Mouse (Mus musculus) liver, postnatal 0 days (tissue): ENCODE measurements around the gene Pias4. TPM values are rescaled to one million over a fixed set of nuclear protein-coding genes. Genes with fewer than 3 reads are reported as not detected.

ENCODE experiments used
- ATAC-seq: fragments of 200-750 bp; cut with Nextera tagmentation; 2 replicates; pipeline ENCODE4 v1.8.0; 2017; ENCODE audit warnings: mild to moderate bottlenecking, moderate library complexity
- DNase-seq: peaks from one replicate; pipeline ENCODE4 v3.0.0-alpha.2; 2016
- H3K27ac ChIP-seq: fragments of 300-500 bp; sonication (generic); 2 replicates; pipeline ENCODE4 v1.5.1; 2014; ENCODE audit warnings: antibody characterized with exemption, moderate library complexity, mild to moderate bottlenecking, low read depth
- H3K27me3 ChIP-seq: fragments of 300-500 bp; sonication (generic); 2 replicates; pipeline ENCODE4 v1.6.1; 2014; ENCODE audit warnings: low read length, control low read depth, mixed read lengths; ENCODE audit not compliant: insufficient read depth
- H3K36me3 ChIP-seq: fragments of 300-500 bp; sonication (generic); replicated peaks from 2 replicates; pipeline ENCODE4 v1.6.1; 2014; ENCODE audit warnings: mild to moderate bottlenecking, control low read depth, low read length, moderate library complexity, mixed read lengths; ENCODE audit not compliant: insufficient read depth
- H3K4me1 ChIP-seq: fragments of 300-500 bp; sonication (generic); 2 replicates; pipeline ENCODE4 v1.6.1; 2014; ENCODE audit warnings: antibody characterized with exemption, mild to moderate bottlenecking, control low read depth; ENCODE audit not compliant: insufficient read depth
- H3K4me2 ChIP-seq: fragments of 300-500 bp; sonication (generic); 2 replicates; pipeline ENCODE4 v1.6.1; 2014; ENCODE audit warnings: low read depth, mild to moderate bottlenecking, low read length, moderate library complexity, mixed read lengths
- H3K4me3 ChIP-seq: fragments of 300-500 bp; sonication (generic); 2 replicates; pipeline ENCODE4 v1.5.1; 2014; ENCODE audit warnings: low read depth, low read length
- H3K9ac ChIP-seq: fragments of 300-500 bp; sonication (generic); replicated peaks from 2 replicates; pipeline ENCODE4 v1.6.1; 2014; ENCODE audit warnings: mild to moderate bottlenecking, moderate library complexity
- H3K9me3 ChIP-seq: fragments of 300-500 bp; sonication (generic); 2 replicates; pipeline ENCODE4 v1.6.1; 2016; ENCODE audit warnings: mild to moderate bottlenecking, control low read depth, low read length, mixed read lengths
- CTCF ChIP-seq: sonication (generic); IDR thresholded peaks from 2 replicates; pipeline ENCODE4 v1.5.1; 2016; ENCODE audit warnings: antibody characterized with exemption, low read depth
- EP300 ChIP-seq: IDR thresholded peaks from 2 replicates; pipeline ENCODE4 v1.6.1; 2016; ENCODE audit warnings: antibody characterized with exemption, low read depth, mild to moderate bottlenecking
- WGBS: fragments of 180-500 bp; shearing (Covaris S2); extraction: QIAGEN DNeasy Blood & Tissue Kit; methylation state at CpG from one replicate; pipeline ENCODE4 v1.1.7; 2014; ENCODE audit not compliant: insufficient replicate concordance; 5-methylcytosine and 5-hydroxymethylcytosine counted together
- polyA plus RNA-seq: library from polyadenylated mRNA; unstranded; fragments of >200 nt; fragmentation: Nextera tagmentation; extraction: Ambion mirVana; gene quantifications from 2 replicates; pipeline ENCODE4 v1.2.1, GENCODE M21; 2015

Pias4 gene
- polyA plus RNA-seq, 1 experiment from 2014 or later = 14.6 TPM

- H3K27ac ChIP-seq = peak overlapping the region; percentile 88
- peaks cover 16% of the 10 kb centered on the region for H3K4me1 ChIP-seq
- peak overlapping the region; percentile 91 for H3K4me2 ChIP-seq
- peak overlapping the region; percentile 83 for H3K4me3 ChIP-seq
- H3K36me3 ChIP-seq = peaks cover 11% of the 10 kb centered on the region; the same call in 1 of the 2 replicates
- peak; percentile 59 for ATAC-seq
- TF ChIP-seq EP300 (no peak), CTCF (no peak)
- no peaks in the 10 kb centered on the region for H3K9me3 ChIP-seq
- no peaks in the 10 kb centered on the region for H3K27me3 ChIP-seq
- DNase-seq = peak; percentile 61
- WGBS = 6% methylated on average over 5 of the region's 5 CpGs
- peak overlapping the region; percentile 41 for H3K9ac ChIP-seq
These were observed 336 bp upstream of the Pias4 start for GRCm38 (mm10) chr10:81168087-81168431.

GRCm38 (mm10) chr10:81165118-81165517 lies 2.6 kb downstream of the Pias4 start:
- WGBS = 80% methylated on average over 8 of the region's 8 CpGs
- H3K27me3 ChIP-seq = no peaks in the 10 kb centered on the region
- DNase-seq (no peak), ATAC-seq (no peak)
- no peak overlapping the region; the same call in 1 of the 2 replicates for H3K9ac ChIP-seq
- no peak for TF ChIP-seq CTCF
- no peak for TF ChIP-seq EP300
- H3K36me3 ChIP-seq = peaks cover 16% of the 10 kb centered on the region; the same call in 1 of the 2 replicates
- H3K4me1 ChIP-seq = peaks cover 30% of the 10 kb centered on the region
- no peaks in the 10 kb centered on the region for H3K9me3 ChIP-seq
- H3K27ac ChIP-seq = no peak overlapping the region
- no peak overlapping the region for H3K4me3 ChIP-seq
- H3K4me2 ChIP-seq = no peak overlapping the region

GRCm38 (mm10) chr10:81162318-81162652 lies 5.4 kb downstream of the Pias4 start:
- no peak overlapping the region for H3K4me3 ChIP-seq
- H3K4me2 ChIP-seq = 0 out of 2 replicates have a peak overlapping the region, but pooled peaks have one; percentile 18
- peaks cover 28% of the 10 kb centered on the region for H3K36me3 ChIP-seq

DNA sequence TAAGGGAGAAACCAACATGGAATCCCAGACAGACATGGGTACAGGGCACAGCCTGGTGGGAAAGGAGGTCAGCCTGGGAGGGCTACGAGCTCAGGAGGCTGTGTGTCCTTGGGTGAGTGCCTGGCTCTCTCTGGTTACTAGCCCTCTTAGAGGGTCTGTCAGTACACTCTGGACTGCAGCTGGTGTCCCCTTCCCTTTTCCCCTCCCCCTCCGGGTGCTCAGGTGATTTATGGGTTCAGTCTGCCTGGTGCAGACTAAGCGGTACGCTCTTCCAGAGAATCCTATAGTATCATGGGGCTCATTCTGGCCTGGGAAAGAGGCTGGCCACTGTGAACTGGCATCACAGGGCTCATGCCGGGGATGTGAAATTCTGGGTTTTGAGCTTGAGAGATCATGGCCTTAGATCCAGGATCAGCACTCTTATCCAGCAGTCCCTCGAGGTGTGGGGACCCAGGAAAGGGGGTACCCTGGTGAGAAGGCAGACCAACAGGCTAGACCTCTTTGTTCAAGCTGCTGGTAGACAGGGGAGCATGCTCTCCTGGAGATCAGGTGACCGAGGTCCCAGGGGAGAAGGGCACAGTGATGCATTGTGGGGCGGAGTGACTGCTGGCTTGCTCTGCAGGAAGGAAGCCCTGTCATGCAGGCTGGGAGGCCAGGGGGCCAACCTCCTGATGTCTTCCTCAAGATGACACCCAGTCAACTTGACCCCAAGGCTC lies 6.0 kb downstream of the Pias4 start:
- DNase-seq (peak; percentile 69), ATAC-seq (peak; percentile 50)
- H3K9me3 ChIP-seq = no peaks in the 10 kb centered on the region
- H3K4me1 ChIP-seq = peaks cover 19% of the 10 kb centered on the region
- peaks cover 34% of the 10 kb centered on the region for H3K36me3 ChIP-seq
- no peak for TF ChIP-seq EP300
- TF ChIP-seq CTCF = no peak
- H3K27ac ChIP-seq = peak overlapping the region; percentile 11; the same call in 1 of the 2 replicates
- no peak overlapping the region for H3K9ac ChIP-seq
- H3K27me3 ChIP-seq = no peaks in the 10 kb centered on the region
- 70% methylated on average over 8 of the region's 8 CpGs for WGBS
- 0 out of 2 replicates have a peak overlapping the region, but pooled peaks have one; percentile 18 for H3K4me2 ChIP-seq
- no peak overlapping the region for H3K4me3 ChIP-seq

More at GRCm38 (mm10) chr10:81162318-81162652, 5.4 kb downstream of the Pias4 start:
- 0 out of 2 replicates have a peak overlapping the region, but pooled peaks have one; percentile 21 for H3K9ac ChIP-seq
- no peaks in the 10 kb centered on the region for H3K27me3 ChIP-seq
- DNase-seq = no peak
- H3K27ac ChIP-seq = 0 out of 2 replicates have a peak overlapping the region, but pooled peaks have one; percentile 11
- no peaks in the 10 kb centered on the region for H3K9me3 ChIP-seq
- 16% methylated on average over 1 of the region's 2 CpGs for WGBS
- ATAC-seq = peak; percentile 45
- no peak for TF ChIP-seq CTCF
- peaks cover 22% of the 10 kb centered on the region for H3K4me1 ChIP-seq

DNA sequence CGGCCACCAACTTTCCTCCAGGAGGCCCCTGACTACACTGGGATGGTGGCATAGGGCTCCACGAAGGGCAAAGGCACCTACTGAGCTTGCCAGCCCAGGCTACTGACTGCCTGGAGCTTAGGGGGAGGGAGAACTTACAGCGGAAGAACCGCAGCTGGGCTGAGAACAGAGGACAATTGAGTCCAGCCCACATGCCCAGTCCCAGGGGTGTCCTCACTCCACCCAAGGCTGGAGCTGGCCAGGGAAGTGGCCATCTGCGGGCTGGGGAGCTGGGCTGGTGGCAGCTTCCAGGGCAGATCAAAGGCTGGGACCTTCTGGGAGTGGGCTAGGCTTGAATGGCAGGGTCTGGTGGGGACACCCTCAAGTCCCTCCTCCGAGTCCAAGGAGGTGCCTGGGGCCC lies 13.0 kb downstream of the Pias4 start:
- no peaks in the 10 kb centered on the region for H3K27me3 ChIP-seq
- H3K4me1 ChIP-seq = peaks cover 4% of the 10 kb centered on the region
- H3K4me2 ChIP-seq = no peak overlapping the region
- no peak overlapping the region for H3K4me3 ChIP-seq
- DNase-seq = no peak
- 92% methylated on average over 6 of the region's 6 CpGs for WGBS
- H3K9ac ChIP-seq = no peak overlapping the region
- no peaks in the 10 kb centered on the region for H3K9me3 ChIP-seq
- TF ChIP-seq CTCF = no peak
- no peak for TF ChIP-seq EP300
- no peak for ATAC-seq
- H3K36me3 ChIP-seq = peaks cover 74% of the 10 kb centered on the region
- H3K27ac ChIP-seq = no peak overlapping the region

DNA sequence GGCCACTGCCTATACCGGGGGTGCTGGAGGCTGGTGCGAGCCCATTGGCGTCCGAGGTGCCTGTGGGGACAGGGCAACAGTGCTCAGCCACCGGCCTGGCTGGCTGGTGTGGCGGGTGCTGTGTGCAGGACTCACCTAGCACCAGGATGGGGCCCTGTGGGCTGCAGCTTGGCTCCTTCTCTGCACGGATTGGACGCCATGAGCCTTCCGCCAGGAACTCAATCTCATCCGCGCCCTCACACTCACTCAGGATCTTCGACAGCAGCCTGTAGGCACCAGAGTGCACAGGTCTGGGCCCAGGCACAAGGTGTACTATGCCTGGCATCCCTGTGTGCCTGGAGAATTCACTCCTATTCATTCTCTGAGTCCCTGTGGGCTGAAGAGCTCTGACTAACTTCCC lies 13.4 kb downstream of the Pias4 start:
- no peaks in the 10 kb centered on the region for H3K27me3 ChIP-seq
- no peak overlapping the region for H3K9ac ChIP-seq
- no peak for TF ChIP-seq CTCF
- no peak for TF ChIP-seq EP300
- peaks cover 4% of the 10 kb centered on the region for H3K4me1 ChIP-seq
- no peak for DNase-seq
- no peak for ATAC-seq
- no peak overlapping the region for H3K4me3 ChIP-seq
- no peaks in the 10 kb centered on the region for H3K9me3 ChIP-seq
- no peak overlapping the region for H3K4me2 ChIP-seq
- no peak overlapping the region for H3K27ac ChIP-seq
- 85% methylated on average over 12 of the region's 12 CpGs for WGBS
- H3K36me3 ChIP-seq = peaks cover 78% of the 10 kb centered on the region
